Mouse (Mus musculus): Measurements from ENCODE around the gene Kpna1. TPM values are rescaled to one million over a fixed set of nuclear protein-coding genes. Genes with fewer than 3 reads are reported as not detected.
A peak's percentile ranks its signal among the peaks of the same experiment; 100 is the strongest.
"Not testable (repeated sequence)": the region's sequence is repeated elsewhere in the genome, so short reads cannot be mapped to it uniquely, and the experiment has no call there.

The Kpna1 gene
- total RNA-seq, 2 experiments from 2014 or later, result 132 to 157 TPM

- TF ChIP-seq CTCF (IDR thresholded peaks at IDR 0.05), result no peak
These were observed 77.9 kb downstream of the Kpna1 start for GRCm38 (mm10) chr16:36056416-36056815.

DNA sequence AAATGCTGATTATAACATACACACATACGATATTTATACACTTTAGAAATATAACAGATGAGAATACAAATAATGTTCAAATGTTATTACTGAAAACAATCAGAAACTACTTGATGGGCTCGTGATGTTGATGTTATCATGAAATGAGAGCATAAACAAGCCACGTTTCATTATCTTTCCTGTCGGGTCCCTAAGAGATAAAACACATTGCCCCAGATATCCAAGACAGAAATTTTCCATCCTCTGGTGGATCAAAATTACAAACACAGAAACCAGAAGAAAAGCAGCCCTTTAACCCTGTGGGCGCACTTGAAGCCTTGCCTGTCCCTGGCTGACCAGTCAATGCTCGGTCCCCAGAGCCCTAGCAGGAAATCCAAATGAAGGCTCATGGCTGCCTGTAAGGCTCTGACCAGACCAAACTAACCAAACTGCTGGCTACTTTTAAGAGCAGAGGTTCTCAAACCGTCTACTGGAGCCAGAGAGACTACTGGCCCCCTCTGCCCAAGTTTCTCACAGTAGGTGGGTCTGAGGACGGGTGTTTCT is 79.5 kb downstream of the Kpna1 start:
- no peak for DNase-seq (ENCODE audit: extremely low spot score in 1 of 2, low spot score in 2 of 2)
- TF ChIP-seq CTCF (IDR thresholded peaks at IDR 0.05), result no peak
- Histone ChIP-seq H3K27ac (no peak overlapping the region), H3K4me3 (no peak overlapping the region)
- intact Hi-C loops (cut with DNase I), result no loop called here

More at GRCm38 (mm10) chr16:36056416-36056815, 77.9 kb downstream of the Kpna1 start:
- intact Hi-C loops (cut with DNase I), result no loop called here
- no peak overlapping the region for H3K27ac ChIP-seq
- DNase-seq (ENCODE audit: extremely low spot score in 1 of 2, low spot score in 2 of 2), result no peak
- H3K4me3 ChIP-seq, result no peak overlapping the region

DNA sequence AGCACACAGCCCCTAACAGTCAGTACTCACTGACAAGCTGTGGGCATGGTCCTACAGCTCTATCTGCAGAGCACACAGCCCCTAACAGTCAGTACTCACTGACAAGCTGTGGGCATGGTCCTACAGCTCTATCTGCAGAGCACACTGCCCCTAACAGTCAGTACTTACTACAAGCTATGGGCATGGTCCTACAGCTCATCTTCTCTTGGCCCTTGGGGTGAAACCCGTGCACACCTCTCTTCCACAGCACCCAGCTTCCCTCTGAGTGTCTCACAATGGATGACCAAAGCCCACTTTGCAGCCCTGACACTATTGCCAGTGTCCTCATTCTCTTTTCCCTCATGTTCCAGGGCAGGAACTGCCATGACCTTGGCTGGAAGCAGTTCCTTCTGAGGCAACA is 84.0 kb downstream of the Kpna1 start:
- intact Hi-C loops (cut with DNase I); DNase-seq (ENCODE audit: extremely low spot score in 1 of 2, low spot score in 2 of 2); H3K27ac ChIP-seq; H3K4me3 ChIP-seq: not testable (repeated sequence)

- intact Hi-C loops (cut with DNase I), result no loop called here
- no peak for DNase-seq (ENCODE audit: extremely low spot score in 1 of 2, low spot score in 2 of 2)
- no peak overlapping the region for H3K27ac ChIP-seq
- no peak for TF ChIP-seq CTCF (IDR thresholded peaks at IDR 0.05)
- no peak overlapping the region for H3K4me3 ChIP-seq
These were observed 84.8 kb downstream of the Kpna1 start for GRCm38 (mm10) chr16:36063315-36063714.

- no peak for TF ChIP-seq CTCF (IDR thresholded peaks at IDR 0.05)
- no peak overlapping the region for H3K27ac ChIP-seq
- intact Hi-C loops (cut with DNase I), result no loop called here
These were observed 86.4 kb downstream of the Kpna1 start for GRCm38 (mm10) chr16:36064904-36065303.

GRCm38 (mm10) chr16:36067694-36068093 is 89.1 kb downstream of the Kpna1 start:
- TF ChIP-seq CTCF (IDR thresholded peaks at IDR 0.05), result no peak
- Histone ChIP-seq H3K4me3 (no peak overlapping the region), H3K27ac (no peak overlapping the region)
- intact Hi-C loops (cut with DNase I), result no loop called here
- no peak for DNase-seq (ENCODE audit: extremely low spot score in 1 of 2, low spot score in 2 of 2)

More at GRCm38 (mm10) chr16:36064904-36065303, 86.4 kb downstream of the Kpna1 start:
- no peak overlapping the region for H3K4me3 ChIP-seq
- DNase-seq (ENCODE audit: extremely low spot score in 1 of 2, low spot score in 2 of 2), result no peak

- no peak overlapping the region for H3K27ac ChIP-seq
- intact Hi-C loops (cut with DNase I), result no loop called here
- H3K4me3 ChIP-seq, result no peak overlapping the region
- DNase-seq (ENCODE audit: extremely low spot score in 1 of 2, low spot score in 2 of 2), result no peak
- no peak for TF ChIP-seq CTCF (IDR thresholded peaks at IDR 0.05)
These were observed 89.8 kb downstream of the Kpna1 start for GRCm38 (mm10) chr16:36068356-36068755.

DNA sequence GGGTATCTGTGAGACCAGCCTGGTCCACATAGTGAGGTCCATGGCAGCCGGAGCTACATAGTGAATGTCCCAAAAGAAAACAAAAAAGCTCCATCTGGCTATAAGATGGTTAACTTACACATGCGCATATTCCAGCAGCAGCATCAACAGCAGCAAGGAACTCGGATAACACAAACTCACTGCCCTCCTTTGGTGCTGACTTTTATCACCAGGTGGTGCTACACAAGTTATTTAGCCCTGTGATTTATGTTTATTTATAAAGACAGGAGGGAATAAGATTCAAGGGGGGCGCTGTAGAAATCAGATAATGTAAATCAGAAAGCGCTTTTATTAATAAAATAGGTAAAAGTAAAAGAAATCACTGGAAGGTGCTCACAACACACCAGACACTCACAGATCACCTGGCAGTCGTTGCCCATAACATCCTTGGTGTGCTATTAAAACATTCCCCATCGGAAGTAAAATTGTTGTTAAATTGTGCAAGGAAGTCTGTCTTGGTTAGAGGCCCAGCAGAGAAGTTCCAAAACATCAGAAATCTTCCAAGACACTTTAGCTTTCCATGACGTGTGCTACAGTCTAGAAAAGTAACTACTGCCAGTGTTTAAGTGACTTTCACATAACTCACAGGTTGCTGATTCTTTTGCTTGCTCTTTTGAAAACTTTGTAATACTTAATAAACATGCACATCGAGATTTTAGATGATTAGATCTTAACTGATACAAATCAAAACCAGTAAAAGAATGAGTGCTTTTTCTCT is 91.4 kb downstream of the Kpna1 start:
- Histone ChIP-seq H3K4me3 (peak overlapping the region; percentile 61; the same call in 1 of the 2 replicates), H3K27ac (no peak overlapping the region)
- TF ChIP-seq CTCF (IDR thresholded peaks at IDR 0.05), result peak; percentile 5
- no peak for DNase-seq (ENCODE audit: extremely low spot score in 1 of 2, low spot score in 2 of 2)
- intact Hi-C loops (cut with DNase I), result loop anchor here (2.0 to 5.0 kb wide), 3 partner anchors 27 to 757 kb away; partner anchors contain the start of gene Iqcb1

GRCm38 (mm10) chr16:36071071-36071449 is 92.5 kb downstream of the Kpna1 start:
- Histone ChIP-seq H3K4me3 (peak overlapping the region; percentile 61), H3K27ac (peak overlapping the region; percentile 100)
- TF ChIP-seq CTCF (IDR thresholded peaks at IDR 0.05), result no peak
- DNase-seq (ENCODE audit: extremely low spot score in 1 of 2, low spot score in 2 of 2), result no peak
- intact Hi-C loops (cut with DNase I), result loop anchor here (2.0 to 5.0 kb wide), 3 partner anchors 28 to 756 kb away; partner anchors contain the start of gene Iqcb1

DNA sequence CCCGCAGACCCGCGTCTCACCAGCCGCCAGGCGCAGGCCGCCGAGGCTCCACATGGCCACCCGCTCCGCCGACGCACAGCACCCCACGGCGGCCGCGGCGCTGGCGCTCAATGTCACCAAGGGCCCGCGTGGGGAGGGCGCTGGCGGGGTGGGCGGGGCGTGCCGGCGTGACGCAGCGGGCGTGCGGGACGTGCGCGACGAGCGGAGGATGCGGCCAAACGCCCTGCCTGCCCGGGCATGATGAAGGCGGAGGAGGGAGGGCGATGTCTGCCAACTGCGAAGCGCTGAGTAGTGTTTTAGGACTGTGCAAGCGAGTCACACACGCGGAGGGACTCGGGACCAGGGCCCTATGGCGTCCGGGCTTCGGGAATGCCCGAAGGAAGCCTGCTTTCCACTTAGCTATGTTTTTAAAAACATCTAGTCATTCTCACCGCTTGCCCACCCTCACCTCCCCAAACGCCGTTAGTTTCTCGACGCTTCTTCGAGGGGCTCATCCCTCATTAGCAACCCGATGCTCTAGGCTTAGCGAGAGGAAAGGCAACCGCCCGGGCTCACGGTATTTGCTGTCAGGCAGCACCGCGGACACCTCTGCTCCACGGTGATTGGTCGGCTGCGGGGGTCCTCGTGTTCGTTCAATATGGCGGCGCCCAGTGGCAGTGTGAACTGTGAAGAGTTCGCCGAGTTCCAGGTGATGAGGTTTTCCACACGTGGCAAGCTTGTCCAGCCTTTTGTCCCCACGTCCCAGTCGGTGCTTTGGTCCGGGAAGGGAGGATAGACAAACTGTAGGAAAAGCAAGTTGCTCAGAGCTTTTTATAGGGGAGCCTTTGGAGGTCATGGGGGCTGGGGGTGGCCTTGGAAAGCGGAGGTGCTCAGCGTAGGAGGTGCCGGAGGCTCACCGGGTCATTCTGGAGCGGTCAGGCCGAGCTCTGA is 93.2 kb downstream of the Kpna1 start, which contains the start of the genes Fam162a and Ccdc58:
Gene Fam162a, minus strand, starts transcription at position 145 of the 930 bp plus-strand sequence.
Gene Ccdc58, plus strand, starts transcription at position 236 of the 930 bp plus-strand sequence.
- H3K4me3 ChIP-seq, result peak within 1 kb of the TSS; percentile 61
- TF ChIP-seq CTCF (IDR thresholded peaks at IDR 0.05), result no peak; the same call in 1 of the 2 replicates
- DNase-seq (ENCODE audit: extremely low spot score in 1 of 2, low spot score in 2 of 2), result peak; percentile 92 to 93
- intact Hi-C loops (cut with DNase I), result loop anchor here (2.0 to 5.0 kb wide), 3 partner anchors 29 to 756 kb away; partner anchors contain the start of gene Iqcb1
- peak within 1 kb of the TSS; percentile 100 for H3K27ac ChIP-seq

- DNase-seq (ENCODE audit: extremely low spot score in 1 of 2, low spot score in 2 of 2), result no peak
- Histone ChIP-seq H3K4me3 (peak overlapping the region; percentile 61), H3K27ac (peak overlapping the region; percentile 100)
- no peak for TF ChIP-seq CTCF (IDR thresholded peaks at IDR 0.05)
- intact Hi-C loops (cut with DNase I), result loop anchor here (5.0 kb wide), 1 partner anchor 755 kb away; the partner anchor contains the start of gene Iqcb1
These were observed 94.0 kb downstream of the Kpna1 start for GRCm38 (mm10) chr16:36072410-36073011.

Data from left cerebral cortex, adult 2 months (tissue).